Mouse (Mus musculus) adrenal gland, postnatal 36 days (tissue): Measurements from ENCODE around the gene 1700001K19Rik. TPM values are rescaled to one million over a fixed set of nuclear protein-coding genes. Genes with fewer than 3 reads are reported as not detected.

Experiments
- microRNA-seq: library from miRNA; unstranded; fragments of <30 nt; microRNA quantifications from one replicate; pipeline ENCODE4 v1.2.0, GENCODE M21; 2021
- total RNA-seq, 2 experiments: library from RNA; stranded (reverse); gene quantifications; 2 replicates each; pipeline ENCODE4 v1.2.3; 2021

Gene 1700001K19Rik
- total RNA-seq, 2 experiments from 2014 or later: not detected

Small RNA genes lying within 50 kb of the gene (microRNA-seq; reads per million reads assigned to microRNA genes)
- not detected for gene Gm27299

Other genes with a start within 250 kb of the 1700001K19Rik start
- 100 to 1,000 TPM; 104 to 114 TPM for gene Ppp2r5c, start 235.5 kb downstream of the 1700001K19Rik start, total RNA-seq
- gene Dync1h1, start 81.2 kb downstream of the 1700001K19Rik start, total RNA-seq: 100 to 1,000 TPM; 148 to 179 TPM
- 100 to 1,000 TPM; 501 to 911 TPM for gene Hsp90aa1, start 20.1 kb upstream of the 1700001K19Rik start, total RNA-seq
- 10 to 100 TPM; 44.1 to 45.3 TPM for gene Wdr20, start 55.3 kb upstream of the 1700001K19Rik start, total RNA-seq
- 1 to 10 TPM; 1.2 to 1.6 TPM for gene Mok, start 158.3 kb upstream of the 1700001K19Rik start, total RNA-seq
- 10 to 100 TPM; 10.9 to 12.2 TPM for gene Zfp839, start 167.6 kb upstream of the 1700001K19Rik start, total RNA-seq
- 10 to 100 TPM; 41.2 to 42.2 TPM for gene Cinp, start 206.5 kb upstream of the 1700001K19Rik start, total RNA-seq
- 10 to 100 TPM in 1 of 2 experiments, 1 to 10 TPM in 1; 9.6 to 10.3 TPM for gene Tecpr2, start 206.6 kb upstream of the 1700001K19Rik start, total RNA-seq